Mouse (Mus musculus) MEL (cell line): ENCODE data around the gene Aaas. TPM values are rescaled to one million over a fixed set of nuclear protein-coding genes. Genes with fewer than 3 reads are reported as not detected.

Experiments
- DNase-seq: peaks from one replicate; pipeline ENCODE4 v3.0.0; 2011; ENCODE audit warnings: low read depth, low spot score
- H3K27ac ChIP-seq: 2 replicates; pipeline ENCODE4 v1.5.1; 2012; ENCODE audit warnings: low read depth, mild to moderate bottlenecking, control low read depth, low read length, moderate library complexity; ENCODE audit not compliant: control insufficient read depth
- H3K27me3 ChIP-seq, 2 experiments: fragments of 150-350 bp in 1 of 2; sonication (generic) in 1 of 2; 2 replicates each; pipeline ENCODE4 v1.6.1; 2012; ENCODE audit warnings: low read length in 2 of 2, mild to moderate bottlenecking in 2 of 2, improper control_type of control experiment in 1 of 2, moderate library complexity in 1 of 2; ENCODE audit not compliant: insufficient read depth in 2 of 2, control insufficient read depth in 1 of 2
- H3K36me3 ChIP-seq, 2 experiments: 2 replicates each; pipeline ENCODE4 v1.6.1; 2012 to 2014; ENCODE audit warnings: low read length in 2 of 2, improper control_type of control experiment in 1 of 2, inconsistent platforms in 1 of 2, mild to moderate bottlenecking in 1 of 2; ENCODE audit not compliant: insufficient read depth in 2 of 2, control insufficient read depth in 1 of 2
- H3K4me1 ChIP-seq, 2 experiments: fragments of 150-350 bp in 1 of 2; sonication (generic) in 1 of 2; 2 replicates each; pipeline ENCODE4 v1.6.1; 2012; ENCODE audit warnings: low read length in 2 of 2, improper control_type of control experiment in 1 of 2, mild to moderate bottlenecking in 1 of 2; ENCODE audit not compliant: insufficient read depth in 2 of 2, control insufficient read depth in 1 of 2
- H3K4me3 ChIP-seq, 2 experiments: fragments of 150-350 bp in 1 of 2; sonication (generic) in 1 of 2; 2 replicates each; pipeline ENCODE4 v1.5.1; 2012; ENCODE audit warnings: low read depth in 2 of 2, low read length in 2 of 2, mild to moderate bottlenecking in 2 of 2, moderate library complexity in 2 of 2, control low read depth in 1 of 2, improper control_type of control experiment in 1 of 2; ENCODE audit not compliant: control insufficient read depth in 1 of 2, insufficient read depth in 1 of 2
- H3K79me2 ChIP-seq: 2 replicates; pipeline ENCODE4 v1.6.1; 2012; ENCODE audit warnings: mild to moderate bottlenecking, low read length, moderate library complexity; ENCODE audit not compliant: control insufficient read depth, poor library complexity, insufficient read depth
- H3K9ac ChIP-seq: 2 replicates; pipeline ENCODE4 v1.6.1; 2012; ENCODE audit warnings: low read depth, mild to moderate bottlenecking, control low read depth, low read length, moderate library complexity; ENCODE audit not compliant: control insufficient read depth, poor library complexity, severe bottlenecking
- H3K9me3 ChIP-seq: fragments of 150-350 bp; sonication (generic); replicated peaks from 2 replicates; pipeline ENCODE4 v1.6.1; 2012; ENCODE audit warnings: mild to moderate bottlenecking, low read length, improper control_type of control experiment, moderate library complexity; ENCODE audit not compliant: insufficient read depth
- BHLHE40 ChIP-seq: IDR thresholded peaks from 2 replicates; pipeline ENCODE4 v1.6.1; 2012; ENCODE audit warnings: low read depth, mild to moderate bottlenecking, inconsistent platforms, low read length, improper control_type of control experiment, borderline replicate concordance
- CHD1 ChIP-seq: IDR thresholded peaks from 2 replicates; pipeline ENCODE4 v1.6.1; 2012; ENCODE audit warnings: low read depth, mild to moderate bottlenecking, inconsistent platforms, low read length, improper control_type of control experiment
- CHD2 ChIP-seq: IDR thresholded peaks from 2 replicates; pipeline ENCODE4 v1.6.1; 2011; ENCODE audit warnings: low read length, improper control_type of control experiment
- CTCF ChIP-seq, 3 experiments: IDR thresholded peaks in 2 of 3; conservative IDR thresholded peaks in 1 of 3; 2 replicates each; pipeline ENCODE4 v1.5.1; 2011 to 2012; ENCODE audit warnings: low read length in 3 of 3, low read depth in 2 of 3, mild to moderate bottlenecking in 2 of 3, improper control_type of control experiment in 1 of 3, inconsistent platforms in 1 of 3, mixed read lengths in 1 of 3, moderate library complexity in 1 of 3; ENCODE audit not compliant: control insufficient read depth in 1 of 3, insufficient read depth in 1 of 3, poor library complexity in 1 of 3, severe bottlenecking in 1 of 3
- E2F4 ChIP-seq: IDR thresholded peaks from 2 replicates; pipeline ENCODE4 v1.6.1; 2011; ENCODE audit warnings: low read depth, low read length, improper control_type of control experiment, borderline replicate concordance
- ELF1 ChIP-seq: IDR thresholded peaks from 2 replicates; pipeline ENCODE4 v1.6.1; 2014; ENCODE audit warnings: low read depth, mild to moderate bottlenecking, inconsistent platforms, low read length, improper control_type of control experiment, moderate library complexity
- EP300 ChIP-seq, 2 experiments: IDR thresholded peaks; 2 replicates each; pipeline ENCODE4 v1.6.1; 2011; ENCODE audit warnings: improper control_type of control experiment in 2 of 2, low read length in 2 of 2, low read depth in 1 of 2, mild to moderate bottlenecking in 1 of 2
- ETS1 ChIP-seq: IDR thresholded peaks from 2 replicates; pipeline ENCODE4 v1.6.1; 2012; ENCODE audit warnings: low read depth, mild to moderate bottlenecking, inconsistent platforms, low read length, improper control_type of control experiment, moderate library complexity
- GABPA ChIP-seq: IDR thresholded peaks from 2 replicates; pipeline ENCODE4 v1.6.1; 2012; ENCODE audit warnings: low read depth, mild to moderate bottlenecking, inconsistent platforms, low read length, improper control_type of control experiment, moderate library complexity
- GATA1 ChIP-seq: IDR thresholded peaks from 2 replicates; pipeline ENCODE4 v1.6.1; 2011; ENCODE audit warnings: low read depth, low read length, improper control_type of control experiment
- KAT2A ChIP-seq: conservative IDR thresholded peaks from 2 replicates; pipeline ENCODE4 v1.6.1; 2012; ENCODE audit warnings: low read depth, low read length, improper control_type of control experiment, inconsistent platforms
- MAFK ChIP-seq: IDR thresholded peaks from 2 replicates; pipeline ENCODE4 v1.6.1; 2011; ENCODE audit warnings: low read depth, mild to moderate bottlenecking, low read length, improper control_type of control experiment, borderline replicate concordance
- MAX ChIP-seq: IDR thresholded peaks from 2 replicates; pipeline ENCODE4 v1.6.1; 2011; ENCODE audit warnings: low read length, improper control_type of control experiment
- MAZ ChIP-seq: IDR thresholded peaks from 2 replicates; pipeline ENCODE4 v1.6.1; 2012; ENCODE audit warnings: low read depth, mild to moderate bottlenecking, inconsistent platforms, low read length, improper control_type of control experiment
- MXI1 ChIP-seq: IDR thresholded peaks from 2 replicates; pipeline ENCODE4 v1.6.1; 2011; ENCODE audit warnings: mild to moderate bottlenecking, low read depth, low read length, improper control_type of control experiment
- MYB ChIP-seq: IDR thresholded peaks from 2 replicates; pipeline ENCODE4 v1.6.1; 2011; ENCODE audit warnings: mild to moderate bottlenecking, low read depth, low read length, improper control_type of control experiment
- MYC ChIP-seq: IDR thresholded peaks from 2 replicates; pipeline ENCODE4 v1.6.1; 2011; ENCODE audit warnings: low read depth, mild to moderate bottlenecking, low read length, improper control_type of control experiment, moderate library complexity
- NELFE ChIP-seq: IDR thresholded peaks from 2 replicates; pipeline ENCODE4 v1.6.1; 2011; ENCODE audit warnings: low read depth, low read length, improper control_type of control experiment
- NRF1 ChIP-seq: IDR thresholded peaks from 2 replicates; pipeline ENCODE4 v1.6.1; 2014; ENCODE audit warnings: low read depth, mild to moderate bottlenecking, inconsistent platforms, low read length, improper control_type of control experiment, moderate library complexity; ENCODE audit not compliant: poor library complexity, insufficient read depth, severe bottlenecking
- POLR2A ChIP-seq, 2 experiments: IDR thresholded peaks; 2 replicates each; pipeline ENCODE4 v1.6.1; 2011 to 2012; ENCODE audit warnings: low read length in 2 of 2, mild to moderate bottlenecking in 2 of 2, control low read depth in 1 of 2, improper control_type of control experiment in 1 of 2, low read depth in 1 of 2, moderate library complexity in 1 of 2; ENCODE audit not compliant: control insufficient read depth in 1 of 2, insufficient read depth in 1 of 2, poor library complexity in 1 of 2
- POLR2AphosphoS2 ChIP-seq: IDR thresholded peaks from 2 replicates; pipeline ENCODE4 v1.6.1; 2011; ENCODE audit warnings: low read length, improper control_type of control experiment
- POLR2AphosphoS5 ChIP-seq: IDR thresholded peaks from 2 replicates; pipeline ENCODE4 v1.6.1; 2012; ENCODE audit warnings: low read depth, borderline replicate concordance, mild to moderate bottlenecking, inconsistent platforms, low read length, moderate library complexity, mixed read lengths
- RAD21 ChIP-seq: IDR thresholded peaks from 2 replicates; pipeline ENCODE4 v1.6.1; 2011; ENCODE audit warnings: mild to moderate bottlenecking, low read depth, low read length, improper control_type of control experiment
- RCOR1 ChIP-seq: IDR thresholded peaks from 2 replicates; pipeline ENCODE4 v1.6.1; 2012; ENCODE audit warnings: low read depth, mild to moderate bottlenecking, inconsistent platforms, low read length, improper control_type of control experiment
- SIN3A ChIP-seq: IDR thresholded peaks from 2 replicates; pipeline ENCODE4 v1.6.1; 2012; ENCODE audit warnings: low read length, improper control_type of control experiment, inconsistent platforms
- SMC3 ChIP-seq: IDR thresholded peaks from 2 replicates; pipeline ENCODE4 v1.6.1; 2011; ENCODE audit warnings: low read depth, low read length, improper control_type of control experiment
- TAL1 ChIP-seq: IDR thresholded peaks from 2 replicates; pipeline ENCODE4 v1.6.1; 2012; ENCODE audit warnings: mild to moderate bottlenecking, inconsistent platforms, low read length, moderate library complexity, mixed read lengths
- TBP ChIP-seq: IDR thresholded peaks from 2 replicates; pipeline ENCODE4 v1.8.0; 2011; ENCODE audit warnings: low read depth, low read length, improper control_type of control experiment
- TCF12 ChIP-seq: IDR thresholded peaks from 2 replicates; pipeline ENCODE4 v1.6.1; 2014; ENCODE audit warnings: low read depth, mild to moderate bottlenecking, inconsistent platforms, low read length, improper control_type of control experiment, moderate library complexity
- UBTF ChIP-seq: IDR thresholded peaks from 2 replicates; pipeline ENCODE4 v1.6.1; 2012; ENCODE audit warnings: low read depth, mild to moderate bottlenecking, inconsistent platforms, low read length, improper control_type of control experiment, moderate library complexity, borderline replicate concordance; ENCODE audit not compliant: insufficient read depth
- USF1 ChIP-seq: IDR thresholded peaks from 2 replicates; pipeline ENCODE4 v1.6.1; 2014; ENCODE audit warnings: low read depth, mild to moderate bottlenecking, inconsistent platforms, low read length, improper control_type of control experiment, moderate library complexity
- ZC3H11A ChIP-seq: IDR thresholded peaks from 2 replicates; pipeline ENCODE4 v1.6.1; 2012; ENCODE audit warnings: low read depth, mild to moderate bottlenecking, inconsistent platforms, low read length, improper control_type of control experiment
- ZKSCAN1 ChIP-seq: IDR thresholded peaks from 2 replicates; pipeline ENCODE4 v1.6.1; 2012; ENCODE audit warnings: low read depth, mild to moderate bottlenecking, inconsistent platforms, low read length, improper control_type of control experiment, moderate library complexity
- ZMIZ1 ChIP-seq: IDR thresholded peaks from 2 replicates; pipeline ENCODE4 v1.6.1; 2012; ENCODE audit warnings: low read depth, mild to moderate bottlenecking, inconsistent platforms, low read length, improper control_type of control experiment, moderate library complexity
- ZNF384 ChIP-seq: IDR thresholded peaks from 2 replicates; pipeline ENCODE4 v1.6.1; 2012; ENCODE audit warnings: low read depth, mild to moderate bottlenecking, inconsistent platforms, low read length, improper control_type of control experiment
- polyA plus RNA-seq, 2 experiments: library from polyadenylated mRNA; stranded (reverse) in 1 of 2; unstranded in 1 of 2; fragments of >175 nt in 1 of 2; fragments of >200 nt in 1 of 2; gene quantifications; 2 replicates each; pipeline versions ENCODE4 v1.2.1 to v1.2.4; 2012; ENCODE audit warnings: low replicate concordance in 2 of 2, low read depth in 1 of 2; ENCODE audit not compliant: insufficient read length in 2 of 2, insufficient read depth in 1 of 2, missing spikeins in 1 of 2
- total RNA-seq: library from RNA; depleted of rRNA; stranded (reverse); fragments of 300-350 nt; gene quantifications from 2 replicates; pipeline ENCODE4 v1.2.3, GENCODE M21; 2012; rRNA removed

Aaas gene
- total RNA-seq, result 48.7 and 61.5 TPM in 2 replicates
- polyA plus RNA-seq, result 100 to 1,000 TPM in 1 of 2 experiments, not detected in 1; 205 TPM

DNA sequence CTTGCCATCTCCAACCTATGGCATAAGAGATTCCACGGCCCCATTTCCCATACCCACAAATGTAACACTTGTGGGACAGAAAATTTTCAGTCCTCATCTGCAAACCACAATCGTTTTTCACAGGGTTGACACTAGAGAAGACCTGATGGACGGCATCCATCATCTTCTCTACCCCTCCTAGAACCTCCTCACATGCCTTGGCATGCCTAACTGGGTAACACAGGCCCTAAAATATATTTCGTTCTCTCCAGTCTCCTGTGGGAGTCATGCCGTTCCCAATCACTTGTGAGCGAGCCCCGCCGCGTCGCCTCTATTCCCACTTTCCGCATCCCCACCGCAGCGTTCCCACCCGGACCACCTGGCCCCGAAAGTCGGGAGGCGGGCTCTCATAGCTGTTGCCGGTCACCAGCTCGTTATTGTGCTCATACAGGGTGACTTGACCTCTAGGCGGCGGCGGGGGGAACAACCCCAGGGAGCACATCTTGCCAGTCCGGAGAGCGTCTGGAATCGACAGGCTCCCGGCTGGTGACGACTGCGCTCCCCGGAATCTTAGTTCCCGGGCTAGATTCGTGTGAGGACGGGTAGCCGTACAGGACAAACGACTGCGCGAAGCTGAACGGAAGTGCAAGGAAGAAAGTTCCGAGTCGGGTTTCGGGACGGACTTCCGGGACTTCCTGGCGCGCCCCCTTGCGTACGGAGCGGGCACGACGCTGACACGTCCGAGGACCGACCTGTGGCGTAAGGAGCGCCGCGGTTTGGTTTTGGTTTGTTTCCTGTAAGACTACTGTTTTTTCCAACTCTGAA lies at the start of gene Aaas:
Aaas (minus strand) TSS at position 634 of the 804 bp plus-strand sequence.
- peaks cover 2 to 9% of the 10 kb centered on the region in 2 experiments; a peak in 3 of 4 replicates for H3K4me1 ChIP-seq
- no peak for TF ChIP-seq ZNF384
- TF ChIP-seq POLR2AphosphoS2, result peak; percentile 91
- TF ChIP-seq ZKSCAN1, result no peak
- no peak for TF ChIP-seq MYB
- TF ChIP-seq TAL1, result no peak
- 0 out of 4 replicates have a peak, but pooled peaks of 1 of the 2 experiments have one; percentile 23 for TF ChIP-seq EP300 (IDR thresholded peaks at IDR 0.05; ENCODE audit: low read depth in 1 of 2, low read length in 2 of 2)
- peak; percentile 70 for TF ChIP-seq ETS1
- peak; percentile 41; the same call in 1 of the 2 replicates for TF ChIP-seq SMC3
- no peak; the same call in 1 of the 2 replicates for TF ChIP-seq CHD2
- peak; percentile 97 for TF ChIP-seq SIN3A
- no peak for TF ChIP-seq BHLHE40
- no peak for TF ChIP-seq NRF1
- TF ChIP-seq GABPA, result no peak
- TF ChIP-seq MAFK, result no peak
- peak; percentile 88 to 98 (median 94) for TF ChIP-seq CTCF (IDR thresholded peaks at IDR 0.05 in 2 of 3, conservative IDR thresholded peaks at IDR 0.05 in 1 of 3; ENCODE audit: control insufficient read depth in 1 of 3, insufficient read depth in 1 of 3, low read depth in 2 of 3, low read length in 3 of 3, poor library complexity in 1 of 3, severe bottlenecking in 1 of 3)
- peak; percentile 32; the same call in 1 of the 2 replicates for TF ChIP-seq RCOR1
- TF ChIP-seq RAD21, result no peak; the same call in none of the 2 replicates
- no peak for TF ChIP-seq MAZ
- TF ChIP-seq NELFE, result peak; percentile 94
- TF ChIP-seq MXI1, result peak; percentile 83
- TF ChIP-seq USF1, result no peak; the same call in 1 of the 2 replicates
- TF ChIP-seq GATA1, result no peak
- peak; percentile 90 for TF ChIP-seq TBP
- TF ChIP-seq ELF1, result peak; percentile 99
- TF ChIP-seq MYC, result peak; percentile 25
- TF ChIP-seq TCF12, result peak; percentile 85
- no peak; the same call in 1 of the 2 replicates for TF ChIP-seq KAT2A
- TF ChIP-seq UBTF, result no peak
- no peak for TF ChIP-seq CHD1
- TF ChIP-seq ZC3H11A, result no peak
- peak; percentile 61 to 91 for TF ChIP-seq POLR2A (IDR thresholded peaks at IDR 0.05; ENCODE audit: control insufficient read depth in 1 of 2, insufficient read depth in 1 of 2, low read depth in 1 of 2, low read length in 2 of 2, poor library complexity in 1 of 2)
- TF ChIP-seq POLR2AphosphoS5, result no peak
- TF ChIP-seq E2F4, result peak; percentile 91
- TF ChIP-seq ZMIZ1, result peak; percentile 85
- no peak; the same call in 1 of the 2 replicates for TF ChIP-seq MAX

More for the DNA sequence above, at the start of gene Aaas:
- no peaks in the 10 kb centered on the region for H3K9me3 ChIP-seq
- no peaks in the 10 kb centered on the region for H3K27me3 ChIP-seq
- H3K9ac ChIP-seq, result peak within 1 kb of the TSS; percentile 85
- peak within 1 kb of the TSS; percentile 70 to 74 for H3K4me3 ChIP-seq
- peak within 1 kb of the TSS; percentile 58 for H3K27ac ChIP-seq
- DNase-seq, result peak; percentile 99
- H3K79me2 ChIP-seq, result peaks cover 7% of the 10 kb centered on the region
- H3K36me3 ChIP-seq, result peaks cover 2 to 4% of the 10 kb centered on the region in 2 experiments
